Mouse (Mus musculus) stomach, postnatal 0 days (tissue): Measurements from ENCODE around the gene Tsnax.

Experiments
- CTCF ChIP-seq: IDR thresholded peaks from 2 replicates; pipeline ENCODE4 v1.5.1; 2016; ENCODE audit warnings: antibody characterized with exemption, low read depth, mild to moderate bottlenecking, moderate library complexity
- EP300 ChIP-seq: optimal IDR thresholded peaks from 2 replicates; pipeline ENCODE3; 2016; ENCODE audit warnings: antibody characterized with exemption

- TF ChIP-seq CTCF (0 out of 2 replicates have a peak, but pooled peaks have one; percentile 2), EP300 (no peak)
Observed at GRCm38 (mm10) chr8:124963246-124963645, 49.6 kb upstream of the Tsnax start.
